Mouse (Mus musculus) cortical plate, adult 2 months (tissue): Measurements from ENCODE around the gene Parp16.

Source experiments
- CTCF ChIP-seq: fragments of 200-500 bp; IDR thresholded peaks from 2 replicates; pipeline ENCODE4 v1.5.1; 2011; ENCODE audit warnings: mild to moderate bottlenecking, control low read depth, low read length; ENCODE audit not compliant: insufficient read depth; ENCODE audit errors: extremely low read depth
- POLR2A ChIP-seq: fragments of 200-500 bp; IDR thresholded peaks from 2 replicates; pipeline ENCODE4 v1.6.1; 2011; ENCODE audit warnings: mild to moderate bottlenecking, low read length, control low read depth; ENCODE audit not compliant: insufficient read depth; ENCODE audit errors: extremely low read depth

DNA sequence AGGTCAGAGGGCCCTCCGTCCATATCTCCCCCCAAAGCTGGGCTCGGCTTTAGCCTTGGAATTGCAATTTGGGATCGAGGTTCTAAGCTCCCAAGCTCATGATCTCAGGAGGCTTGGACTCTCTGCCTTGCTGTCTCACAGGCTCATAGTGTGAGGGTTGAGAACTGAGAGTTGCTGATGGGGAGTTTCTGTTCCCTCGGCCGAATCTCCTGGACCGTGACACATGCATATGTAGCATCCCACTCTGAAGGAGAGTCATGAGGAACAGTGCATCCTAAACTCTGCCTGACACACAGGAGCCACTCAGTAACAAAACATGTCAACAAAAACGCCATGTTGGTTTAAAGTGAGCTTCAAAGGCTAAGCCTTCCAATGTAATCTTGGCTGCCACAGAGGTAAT, 46.6 kb upstream of the Parp16 start:
- no peak for TF ChIP-seq POLR2A
- TF ChIP-seq CTCF = no peak
